Mouse (Mus musculus): ENCODE measurements at regions not wholly inside any gene's neighbourhood (a gene's known extent, or its start where the extent isn't known, plus 50 kb on each side); places are given as distances from the start of the nearest gene placed in this dataset.

DNA sequence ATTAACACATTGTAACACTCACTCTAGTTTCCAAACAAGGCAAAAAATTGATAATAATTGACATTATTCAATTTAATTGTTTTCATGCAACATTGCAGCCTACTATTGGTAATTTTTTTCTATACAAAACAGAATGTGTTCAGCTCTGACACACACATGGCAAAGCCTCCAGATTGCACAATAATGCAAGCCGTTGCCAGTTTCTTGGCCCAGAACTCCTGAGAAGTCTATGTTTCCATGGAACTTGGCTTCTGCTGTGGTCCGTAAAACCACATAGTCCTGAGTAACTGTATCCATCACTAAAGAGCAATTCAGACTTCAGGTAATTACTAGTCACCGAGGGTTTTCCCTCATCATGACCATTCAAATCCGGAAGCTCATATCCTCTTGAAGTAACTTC lies 684.4 kb upstream of the Adamts5 start:
- no peak for TF ChIP-seq POLR2A (IDR thresholded peaks at IDR 0.05; ENCODE audit: borderline replicate concordance, extremely low read depth, insufficient read depth, insufficient read length)
- ATAC-seq (ENCODE audit: low FRiP score, low read depth) (no peak), DNase-seq (ENCODE audit: low spot score) (peak; percentile 26)
- no peaks in the 10 kb centered on the region for H3K4me1 ChIP-seq (ENCODE audit: control insufficient read depth, insufficient read depth, low read length)
- no peaks in the 10 kb centered on the region for H3K9me3 ChIP-seq (ENCODE audit: control insufficient read depth, low read length)
- H3K4me2 ChIP-seq (replicated peaks; ENCODE audit: low read depth, low read length, severe bottlenecking): no peak overlapping the region
- H3K36me3 ChIP-seq (ENCODE audit: control insufficient read depth, insufficient read depth, low read length): no peaks in the 10 kb centered on the region
- H3K27ac ChIP-seq (replicated peaks; ENCODE audit: low read depth, low read length): no peak overlapping the region
- H3K27me3 ChIP-seq (ENCODE audit: control insufficient read depth, insufficient read depth, low read length): no peaks in the 10 kb centered on the region
- no peak overlapping the region for H3K4me3 ChIP-seq (replicated peaks; ENCODE audit: low read length)
- no peak overlapping the region for H3K9ac ChIP-seq (ENCODE audit: low read depth, low read length, severe bottlenecking)
- WGBS: 73% methylated on average over 4 of the region's 4 CpGs

DNA sequence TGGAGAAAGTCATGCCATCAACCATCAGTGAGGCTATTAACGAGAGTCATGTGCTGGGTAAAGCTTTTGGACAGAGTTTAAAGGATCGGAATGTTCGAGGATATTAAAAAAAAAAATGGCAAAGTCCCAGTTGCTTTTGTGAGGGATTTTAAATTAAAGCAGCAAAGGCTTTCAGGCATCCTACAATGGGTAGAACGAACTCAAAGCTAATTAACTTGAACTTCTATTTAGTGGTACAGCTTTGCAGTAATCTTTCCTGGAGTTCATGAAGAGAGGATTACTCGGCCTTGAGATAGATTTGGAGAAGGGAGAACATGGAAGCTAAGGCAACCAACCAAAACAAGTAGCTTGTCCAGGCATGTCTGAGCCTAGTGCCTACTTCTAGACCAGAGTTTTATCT lies 676.7 kb upstream of the Adamts5 start:
- H3K9ac ChIP-seq (ENCODE audit: low read depth, low read length, severe bottlenecking): no peak overlapping the region
- H3K36me3 ChIP-seq (ENCODE audit: control insufficient read depth, insufficient read depth, low read length): no peaks in the 10 kb centered on the region
- ATAC-seq (ENCODE audit: low FRiP score, low read depth) (no peak), DNase-seq (ENCODE audit: low spot score) (peak; percentile 16)
- H3K27me3 ChIP-seq (ENCODE audit: control insufficient read depth, insufficient read depth, low read length): no peaks in the 10 kb centered on the region
- no peak for TF ChIP-seq POLR2A (IDR thresholded peaks at IDR 0.05; ENCODE audit: borderline replicate concordance, extremely low read depth, insufficient read depth, insufficient read length)
- H3K4me1 ChIP-seq (ENCODE audit: control insufficient read depth, insufficient read depth, low read length): no peaks in the 10 kb centered on the region
- no peaks in the 10 kb centered on the region for H3K9me3 ChIP-seq (ENCODE audit: control insufficient read depth, low read length)
- no peak overlapping the region for H3K4me2 ChIP-seq (replicated peaks; ENCODE audit: low read depth, low read length, severe bottlenecking)
- no peak overlapping the region for H3K27ac ChIP-seq (replicated peaks; ENCODE audit: low read depth, low read length)
- no peak overlapping the region for H3K4me3 ChIP-seq (replicated peaks; ENCODE audit: low read length)
- WGBS: 46% methylated on average over 5 of the region's 5 CpGs

DNA sequence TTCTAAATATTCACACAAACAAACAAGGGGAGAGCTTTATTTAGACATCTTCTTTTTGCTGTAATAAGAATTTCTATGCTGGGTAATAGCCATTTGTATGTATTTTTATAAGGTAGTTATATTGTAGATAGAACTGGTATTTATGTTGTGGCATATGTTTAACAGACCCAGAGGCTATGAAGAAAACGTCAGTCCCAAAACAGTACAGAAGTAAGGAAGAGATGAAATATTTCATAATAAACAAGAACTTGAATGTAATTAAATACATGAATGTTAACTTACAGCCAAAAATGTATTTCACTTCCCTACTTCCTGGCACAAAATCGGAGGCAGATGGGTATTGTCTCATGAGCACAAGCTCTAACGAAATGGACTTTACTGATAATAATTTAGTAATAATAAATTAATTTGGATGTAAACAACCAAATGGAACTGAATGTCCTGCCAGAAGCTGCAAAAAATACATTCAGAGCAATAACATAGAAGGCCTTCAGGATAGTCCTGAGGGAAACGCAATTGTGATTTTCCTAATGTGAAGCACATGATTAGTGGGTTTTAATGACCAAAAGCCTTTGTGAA lies 645.9 kb upstream of the Adamts5 start:
- no peaks in the 10 kb centered on the region for H3K9me3 ChIP-seq (ENCODE audit: control insufficient read depth, low read length)
- H3K4me3 ChIP-seq (replicated peaks; ENCODE audit: low read length): no peak overlapping the region
- H3K4me1 ChIP-seq (ENCODE audit: control insufficient read depth, insufficient read depth, low read length): no peaks in the 10 kb centered on the region
- H3K4me2 ChIP-seq (replicated peaks; ENCODE audit: low read depth, low read length, severe bottlenecking): no peak overlapping the region
- DNase-seq (ENCODE audit: low spot score) (no peak), ATAC-seq (ENCODE audit: low FRiP score, low read depth) (no peak)
- WGBS: 67% methylated on average over 4 of the region's 4 CpGs
- H3K36me3 ChIP-seq (ENCODE audit: control insufficient read depth, insufficient read depth, low read length): no peaks in the 10 kb centered on the region
- no peak overlapping the region for H3K9ac ChIP-seq (ENCODE audit: low read depth, low read length, severe bottlenecking)
- no peak for TF ChIP-seq POLR2A (IDR thresholded peaks at IDR 0.05; ENCODE audit: borderline replicate concordance, extremely low read depth, insufficient read depth, insufficient read length)
- H3K27ac ChIP-seq (replicated peaks; ENCODE audit: low read depth, low read length): no peak overlapping the region
- H3K27me3 ChIP-seq (ENCODE audit: control insufficient read depth, insufficient read depth, low read length): no peaks in the 10 kb centered on the region

DNA sequence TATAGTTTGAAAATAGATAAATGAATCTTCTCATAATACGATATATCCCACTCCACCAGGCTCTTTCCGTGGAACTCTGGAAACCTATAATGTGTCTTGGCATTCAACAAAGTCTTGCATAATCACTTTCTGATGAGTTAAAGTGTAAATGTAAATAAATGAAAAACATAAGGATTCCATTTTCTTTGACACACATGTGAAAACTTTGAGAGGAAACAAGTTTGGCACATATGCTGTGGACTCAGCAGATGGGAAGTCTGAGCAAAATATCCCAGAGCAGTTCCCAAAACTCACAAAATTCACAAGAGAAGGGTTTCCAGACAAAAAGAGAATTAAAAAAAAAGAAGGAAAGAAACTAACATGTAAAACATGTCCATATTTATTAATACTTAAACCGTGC lies 645.3 kb upstream of the Adamts5 start:
- H3K36me3 ChIP-seq (ENCODE audit: control insufficient read depth, insufficient read depth, low read length): no peaks in the 10 kb centered on the region
- 63% methylated on average over 3 of the region's 3 CpGs for WGBS
- H3K4me2 ChIP-seq (replicated peaks; ENCODE audit: low read depth, low read length, severe bottlenecking): no peak overlapping the region
- no peak overlapping the region for H3K4me3 ChIP-seq (replicated peaks; ENCODE audit: low read length)
- ATAC-seq (ENCODE audit: low FRiP score, low read depth) (no peak), DNase-seq (ENCODE audit: low spot score) (no peak)
- no peak overlapping the region for H3K27ac ChIP-seq (replicated peaks; ENCODE audit: low read depth, low read length)
- H3K4me1 ChIP-seq (ENCODE audit: control insufficient read depth, insufficient read depth, low read length): no peaks in the 10 kb centered on the region
- H3K9me3 ChIP-seq (ENCODE audit: control insufficient read depth, low read length): no peaks in the 10 kb centered on the region
- H3K27me3 ChIP-seq (ENCODE audit: control insufficient read depth, insufficient read depth, low read length): no peaks in the 10 kb centered on the region
- TF ChIP-seq POLR2A (IDR thresholded peaks at IDR 0.05; ENCODE audit: borderline replicate concordance, extremely low read depth, insufficient read depth, insufficient read length): no peak
- H3K9ac ChIP-seq (ENCODE audit: low read depth, low read length, severe bottlenecking): no peak overlapping the region

DNA sequence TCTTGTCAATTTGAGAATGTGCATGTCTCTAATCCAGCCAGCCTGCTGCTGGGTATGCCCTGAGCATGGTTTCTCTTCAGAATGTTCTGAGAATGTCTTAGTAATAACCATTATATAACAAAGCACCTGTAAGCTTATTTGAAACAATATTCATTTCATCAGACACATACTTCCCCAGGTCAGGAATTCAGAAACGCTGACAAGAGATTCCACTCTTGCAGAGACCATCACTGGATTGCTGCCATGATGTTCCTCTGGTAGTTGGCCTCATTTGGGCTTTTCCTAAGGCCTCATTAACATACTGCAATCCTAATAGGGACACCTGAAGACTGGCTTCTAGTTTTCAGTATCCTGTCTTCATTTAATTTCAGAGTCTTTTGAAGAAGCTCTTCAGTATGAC lies 642.5 kb upstream of the Adamts5 start:
- H3K9me3 ChIP-seq (ENCODE audit: control insufficient read depth, low read length): no peaks in the 10 kb centered on the region
- ATAC-seq (ENCODE audit: low FRiP score, low read depth): no peak
- no peaks in the 10 kb centered on the region for H3K27me3 ChIP-seq (ENCODE audit: control insufficient read depth, insufficient read depth, low read length)
- no peak for TF ChIP-seq POLR2A (IDR thresholded peaks at IDR 0.05; ENCODE audit: borderline replicate concordance, extremely low read depth, insufficient read depth, insufficient read length)
- no peak for DNase-seq (ENCODE audit: low spot score)
- H3K36me3 ChIP-seq (ENCODE audit: control insufficient read depth, insufficient read depth, low read length): no peaks in the 10 kb centered on the region
- H3K9ac ChIP-seq (ENCODE audit: low read depth, low read length, severe bottlenecking): no peak overlapping the region
- H3K27ac ChIP-seq (replicated peaks; ENCODE audit: low read depth, low read length): no peak overlapping the region
- no peak overlapping the region for H3K4me3 ChIP-seq (replicated peaks; ENCODE audit: low read length)
- no peak overlapping the region for H3K4me2 ChIP-seq (replicated peaks; ENCODE audit: low read depth, low read length, severe bottlenecking)
- 57% methylated on average over 1 of the region's 1 CpGs for WGBS
- no peaks in the 10 kb centered on the region for H3K4me1 ChIP-seq (ENCODE audit: control insufficient read depth, insufficient read depth, low read length)

DNA sequence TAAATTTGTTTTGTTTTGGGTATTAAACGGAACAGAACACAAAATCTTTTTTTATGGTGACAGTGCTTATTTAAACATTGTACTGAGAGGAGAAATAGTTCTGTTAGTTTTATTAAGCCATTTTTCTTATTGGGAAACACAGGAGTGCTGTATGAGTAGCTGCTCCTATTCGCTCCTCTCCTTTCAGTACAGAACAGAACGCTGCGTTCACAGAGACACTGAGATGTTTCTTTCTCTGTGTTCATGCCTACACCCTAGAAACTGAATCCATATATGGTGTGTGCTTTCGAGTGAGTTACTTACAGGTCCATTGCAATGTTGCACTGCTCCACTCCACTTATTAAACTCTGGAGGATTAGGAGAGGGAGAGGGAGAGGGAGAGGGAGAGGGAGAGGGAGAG lies 634.9 kb upstream of the Adamts5 start:
- Histone ChIP-seq H3K9ac (ENCODE audit: low read depth, low read length, severe bottlenecking) (no peak overlapping the region), H3K36me3 (ENCODE audit: control insufficient read depth, insufficient read depth, low read length) (no peaks in the 10 kb centered on the region), H3K4me2 (replicated peaks; ENCODE audit: low read depth, low read length, severe bottlenecking) (no peak overlapping the region), H3K27me3 (ENCODE audit: control insufficient read depth, insufficient read depth, low read length) (no peaks in the 10 kb centered on the region), H3K4me1 (ENCODE audit: control insufficient read depth, insufficient read depth, low read length) (no peaks in the 10 kb centered on the region), H3K9me3 (ENCODE audit: control insufficient read depth, low read length) (no peaks in the 10 kb centered on the region), H3K4me3 (replicated peaks; ENCODE audit: low read length) (no peak overlapping the region), H3K27ac (replicated peaks; ENCODE audit: low read depth, low read length) (no peak overlapping the region)
- DNase-seq (ENCODE audit: low spot score): no peak
- no peak for TF ChIP-seq POLR2A (IDR thresholded peaks at IDR 0.05; ENCODE audit: borderline replicate concordance, extremely low read depth, insufficient read depth, insufficient read length)
- 70% methylated on average over 5 of the region's 5 CpGs for WGBS
- no peak for ATAC-seq (ENCODE audit: low FRiP score, low read depth)

All from limb, embryonic 14.5 days (tissue).